Mouse (Mus musculus) left cerebral cortex, postnatal 4 days (tissue): ENCODE data around the gene Ldb2. TPM values are rescaled to one million over a fixed set of nuclear protein-coding genes. Genes with fewer than 3 reads are reported as not detected.

ENCODE experiments used
- DNase-seq: peaks from one replicate; pipeline ENCODE4 v3.0.0-alpha.2; 2022
- intact Hi-C: fragments of 180-260 bp; cut with DNase I; formaldehyde crosslinking; loops from one replicate; pipeline ENCODE4 v1.15.1; 2025
- total RNA-seq, 2 experiments: library from RNA; stranded (reverse); gene quantifications; 2 replicates each; pipeline ENCODE4 v1.2.3; 2021

Gene Ldb2
- total RNA-seq, 2 experiments from 2014 or later = 115 to 120 TPM

- intact Hi-C loops = no loop called here
- DNase-seq = no peak
These were observed 74.0 kb downstream of the Ldb2 start for GRCm38 (mm10) chr5:44725501-44725900.

- DNase-seq = no peak
- intact Hi-C loops = no loop called here
These were observed 79.6 kb downstream of the Ldb2 start for GRCm38 (mm10) chr5:44719872-44720271.

- DNase-seq = no peak
- intact Hi-C loops = no loop called here
These were observed 85.0 kb downstream of the Ldb2 start for GRCm38 (mm10) chr5:44714508-44714907.

- intact Hi-C loops = no loop called here
- DNase-seq = no peak
These were observed 86.2 kb downstream of the Ldb2 start for GRCm38 (mm10) chr5:44713181-44713789.

- intact Hi-C loops = no loop called here
- DNase-seq = peak; percentile 68
These were observed 88.3 kb downstream of the Ldb2 start for GRCm38 (mm10) chr5:44711211-44711610.

GRCm38 (mm10) chr5:44710132-44710871 is 89.2 kb downstream of the Ldb2 start:
- intact Hi-C loops = no loop called here
- no peak for DNase-seq

GRCm38 (mm10) chr5:44709276-44709675 is 90.2 kb downstream of the Ldb2 start:
- intact Hi-C loops = no loop called here
- DNase-seq = no peak

- DNase-seq = no peak
- intact Hi-C loops = no loop called here
These were observed 91.5 kb downstream of the Ldb2 start for GRCm38 (mm10) chr5:44707946-44708345.

- intact Hi-C loops = no loop called here
- no peak for DNase-seq
These were observed 92.3 kb downstream of the Ldb2 start for GRCm38 (mm10) chr5:44706997-44707698.

- DNase-seq = peak; percentile 50
- intact Hi-C loops = no loop called here
These were observed 101.5 kb downstream of the Ldb2 start for GRCm38 (mm10) chr5:44697993-44698392.

- DNase-seq = peak; percentile 21
- intact Hi-C loops = no loop called here
These were observed 102.9 kb downstream of the Ldb2 start for GRCm38 (mm10) chr5:44696548-44696947.

GRCm38 (mm10) chr5:44693674-44694073 is 105.8 kb downstream of the Ldb2 start:
- intact Hi-C loops = no loop called here
- no peak for DNase-seq

- no peak for DNase-seq
- intact Hi-C loops = no loop called here
These were observed 113.1 kb downstream of the Ldb2 start for GRCm38 (mm10) chr5:44686344-44686743.

- no peak for DNase-seq
These were observed 118.3 kb downstream of the Ldb2 start for GRCm38 (mm10) chr5:44681054-44681638.

GRCm38 (mm10) chr5:44677814-44678213 is 121.7 kb downstream of the Ldb2 start:
- intact Hi-C loops = no loop called here
- DNase-seq = no peak

More at GRCm38 (mm10) chr5:44681054-44681638, 118.3 kb downstream of the Ldb2 start:
- intact Hi-C loops = no loop called here

- DNase-seq = no peak
- intact Hi-C loops = no loop called here
These were observed 123.2 kb downstream of the Ldb2 start for GRCm38 (mm10) chr5:44676145-44676754.

GRCm38 (mm10) chr5:44670336-44670735 is 129.1 kb downstream of the Ldb2 start:
- DNase-seq = no peak
- intact Hi-C loops = no loop called here

GRCm38 (mm10) chr5:44667907-44668306 is 131.6 kb downstream of the Ldb2 start:
- intact Hi-C loops = no loop called here
- no peak for DNase-seq

GRCm38 (mm10) chr5:44667383-44667782 is 132.1 kb downstream of the Ldb2 start:
- DNase-seq = no peak
- intact Hi-C loops = no loop called here

- no peak for DNase-seq
- intact Hi-C loops = no loop called here
These were observed 139.8 kb downstream of the Ldb2 start for GRCm38 (mm10) chr5:44659651-44660050.

GRCm38 (mm10) chr5:44656707-44657106 is 142.8 kb downstream of the Ldb2 start:
- intact Hi-C loops = no loop called here
- DNase-seq = no peak
